Mouse (Mus musculus) hindbrain, postnatal 0 days (tissue): ENCODE results near the gene Gm10428. TPM values are rescaled to one million over a fixed set of nuclear protein-coding genes. Genes with fewer than 3 reads are reported as not detected.
A peak's percentile ranks its signal among the peaks of the same experiment; 100 is the strongest.

Experiments
- ATAC-seq: fragments of 200-750 bp; cut with Nextera tagmentation; 2 replicates; pipeline ENCODE4 v1.8.0; 2017; ENCODE audit warnings: mild to moderate bottlenecking, moderate TSS enrichment, moderate library complexity
- DNase-seq: peaks from one replicate; pipeline ENCODE4 v3.0.0-alpha.2; 2015; ENCODE audit warnings: low spot score
- H3K27ac ChIP-seq: fragments of 300-500 bp; sonication (generic); 2 replicates; pipeline ENCODE4 v1.5.1; 2014; ENCODE audit warnings: mild to moderate bottlenecking
- H3K27me3 ChIP-seq: fragments of 300-500 bp; sonication (generic); 2 replicates; pipeline ENCODE4 v1.6.1; 2014; ENCODE audit warnings: low read length, mixed read lengths; ENCODE audit not compliant: insufficient read depth
- H3K36me3 ChIP-seq: fragments of 300-500 bp; sonication (generic); 2 replicates; pipeline ENCODE4 v1.6.1; 2014; ENCODE audit warnings: low read length, mixed read lengths; ENCODE audit not compliant: insufficient read depth
- H3K4me1 ChIP-seq: fragments of 300-500 bp; sonication (generic); 2 replicates; pipeline ENCODE4 v1.6.1; 2014; ENCODE audit warnings: antibody characterized with exemption, low read length, mixed read lengths; ENCODE audit not compliant: insufficient read depth
- H3K4me2 ChIP-seq: fragments of 300-500 bp; sonication (generic); 2 replicates; pipeline ENCODE4 v1.6.1; 2014; ENCODE audit warnings: low read depth, mild to moderate bottlenecking, low read length, moderate library complexity, mixed read lengths
- H3K4me3 ChIP-seq: fragments of 300-500 bp; sonication (generic); 2 replicates; pipeline ENCODE4 v1.5.1; 2014; ENCODE audit warnings: low read length
- H3K9ac ChIP-seq: fragments of 300-500 bp; sonication (generic); replicated peaks from 2 replicates; pipeline ENCODE4 v1.6.1; 2014; ENCODE audit warnings: mild to moderate bottlenecking, low read length, moderate library complexity, mixed read lengths
- H3K9me3 ChIP-seq: fragments of 300-500 bp; sonication (generic); 2 replicates; pipeline ENCODE4 v1.6.1; 2016; ENCODE audit warnings: low read length, mixed read lengths
- CTCF ChIP-seq: IDR thresholded peaks from 2 replicates; pipeline ENCODE4 v1.5.1; 2016; ENCODE audit warnings: antibody characterized with exemption, control low read depth, low read depth
- WGBS: fragments of 180-500 bp; shearing (Covaris S2); extraction: QIAGEN DNeasy Blood & Tissue Kit; methylation state at CpG from one replicate; pipeline ENCODE4 v1.1.7; 2014; 5-methylcytosine and 5-hydroxymethylcytosine counted together
- polyA plus RNA-seq: library from polyadenylated mRNA; unstranded; fragments of >200 nt; fragmentation: Nextera tagmentation; extraction: Ambion mirVana; gene quantifications from 2 replicates; pipeline ENCODE4 v1.2.1, GENCODE M21; 2015
- total RNA-seq: library from RNA; depleted of rRNA; stranded (reverse); fragments of >200 nt; gene quantifications from 2 replicates; pipeline ENCODE4 v1.2.3, GENCODE M21; 2014

Gene Gm10428
- total and polyA plus RNA-seq, 2 experiments from 2014 or later = not detected

GRCm38 (mm10) chr11:62752191-62752590 lies 709 bp upstream of the Gm10428 start:
- H3K9ac ChIP-seq = no peak overlapping the region
- WGBS = 78% methylated on average over 11 of the region's 11 CpGs
- H3K36me3 ChIP-seq = no peaks in the 10 kb centered on the region
- no peak overlapping the region for H3K4me2 ChIP-seq
- DNase-seq (no peak), ATAC-seq (no peak)
- H3K4me1 ChIP-seq = no peaks in the 10 kb centered on the region
- no peak overlapping the region for H3K4me3 ChIP-seq
- H3K27me3 ChIP-seq = no peaks in the 10 kb centered on the region
- no peak overlapping the region for H3K27ac ChIP-seq
- H3K9me3 ChIP-seq = no peaks in the 10 kb centered on the region
- no peak for TF ChIP-seq CTCF

DNA sequence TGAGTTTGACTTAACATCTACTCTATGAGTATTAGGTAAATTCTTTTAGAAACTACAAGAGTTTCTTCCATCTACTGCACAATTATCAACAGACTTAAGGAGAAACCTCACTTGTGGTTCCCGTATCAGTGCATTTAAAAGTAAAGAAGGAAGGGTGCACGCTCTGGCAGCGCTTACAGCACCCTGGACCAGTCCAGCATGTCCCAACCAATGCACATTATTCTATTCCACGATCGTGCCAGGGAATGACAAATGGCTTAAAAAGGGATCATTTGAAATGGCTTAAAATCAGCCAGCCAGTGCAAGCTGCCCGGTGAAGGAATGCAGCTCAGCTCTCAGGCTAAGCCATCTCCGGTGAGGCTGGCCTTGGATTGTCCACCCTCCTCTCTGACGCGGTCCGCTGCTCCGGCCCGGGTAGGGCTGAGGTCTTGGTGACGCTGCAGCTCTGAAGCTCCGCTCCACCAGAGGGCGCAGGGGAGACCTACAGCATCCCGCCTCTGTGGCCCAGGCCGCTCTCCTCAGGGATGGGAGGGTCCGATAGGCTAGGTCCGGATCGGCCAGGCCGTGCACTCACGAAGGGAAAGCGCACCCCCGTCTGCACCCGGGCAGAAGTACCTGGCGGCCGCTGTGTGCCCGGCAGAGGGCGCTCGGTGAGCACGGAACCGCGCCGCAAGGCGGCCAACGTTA lies 3.7 kb downstream of the Gm10428 start:
- ATAC-seq = peak; percentile 98
- H3K4me2 ChIP-seq = peak overlapping the region; percentile 58
- DNase-seq = peak; percentile 96
- no peaks in the 10 kb centered on the region for H3K4me1 ChIP-seq
- no peak overlapping the region; the same call in 1 of the 2 replicates for H3K27ac ChIP-seq
- TF ChIP-seq CTCF = peak; percentile 98
- no peaks in the 10 kb centered on the region for H3K36me3 ChIP-seq
- H3K9me3 ChIP-seq = no peaks in the 10 kb centered on the region
- WGBS = 6% methylated on average over 36 of the region's 36 CpGs
- H3K9ac ChIP-seq = peak overlapping the region; percentile 39
- H3K4me3 ChIP-seq = peak overlapping the region; percentile 32
- H3K27me3 ChIP-seq = no peaks in the 10 kb centered on the region

DNA sequence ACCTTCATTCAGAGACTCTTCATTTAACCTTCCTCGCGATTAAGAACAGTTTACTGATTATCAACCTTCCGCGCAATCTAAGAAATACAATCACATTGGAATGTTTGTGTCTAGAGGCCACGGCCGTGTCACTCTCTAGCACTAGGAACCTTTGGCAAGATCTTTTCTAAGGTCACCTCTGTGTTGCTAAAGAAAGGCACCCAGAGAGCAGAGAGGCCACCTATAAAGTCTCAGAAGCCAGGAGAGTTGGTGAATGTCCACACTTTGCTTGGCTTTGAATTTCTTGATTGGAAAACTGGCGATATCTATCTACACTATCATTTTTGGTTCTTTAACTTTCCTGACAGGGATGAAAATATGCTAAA lies 4.2 kb downstream of the Gm10428 start:
- H3K36me3 ChIP-seq = no peaks in the 10 kb centered on the region
- H3K27ac ChIP-seq = no peak overlapping the region; the same call in 1 of the 2 replicates
- TF ChIP-seq CTCF = no peak
- no peaks in the 10 kb centered on the region for H3K4me1 ChIP-seq
- H3K4me2 ChIP-seq = peak overlapping the region; percentile 58
- H3K9ac ChIP-seq = peak overlapping the region; percentile 39; the same call in 1 of the 2 replicates
- H3K4me3 ChIP-seq = peak overlapping the region; percentile 32
- DNase-seq = no peak
- WGBS = 10% methylated on average over 7 of the region's 7 CpGs
- no peaks in the 10 kb centered on the region for H3K27me3 ChIP-seq
- no peaks in the 10 kb centered on the region for H3K9me3 ChIP-seq
- ATAC-seq = no peak

GRCm38 (mm10) chr11:62757906-62758305 lies 5.0 kb downstream of the Gm10428 start:
- Histone ChIP-seq H3K4me2 (no peak overlapping the region), H3K4me1 (no peaks in the 10 kb centered on the region), H3K9me3 (no peaks in the 10 kb centered on the region), H3K4me3 (no peak overlapping the region), H3K36me3 (no peaks in the 10 kb centered on the region), H3K9ac (no peak overlapping the region), H3K27ac (no peak overlapping the region), H3K27me3 (no peaks in the 10 kb centered on the region)
- DNase-seq = no peak
- no peak for ATAC-seq
- TF ChIP-seq CTCF = no peak
- WGBS = 81% methylated on average over 6 of the region's 6 CpGs

DNA sequence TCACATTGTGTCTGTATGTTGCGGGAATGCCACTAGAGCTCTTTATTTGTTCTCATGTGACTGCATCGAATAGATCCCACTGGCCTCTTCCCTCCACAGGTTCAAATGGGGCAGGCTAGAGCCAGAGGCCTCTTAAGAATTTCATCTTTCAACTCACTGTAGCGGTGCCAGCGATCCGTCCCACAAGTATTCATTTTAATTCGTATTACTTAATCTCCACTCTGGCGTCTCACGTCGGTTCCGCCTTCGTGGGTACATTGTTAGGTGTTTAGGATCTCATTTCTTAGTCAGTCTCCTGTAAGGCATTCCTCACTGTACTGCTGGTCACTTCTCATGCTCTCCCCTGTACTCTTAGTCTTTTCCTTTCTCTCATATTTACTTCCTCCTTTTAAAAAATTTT lies 5.6 kb downstream of the Gm10428 start:
- Histone ChIP-seq H3K27ac (no peak overlapping the region), H3K9ac (no peak overlapping the region), H3K4me3 (no peak overlapping the region), H3K27me3 (no peaks in the 10 kb centered on the region), H3K4me1 (no peaks in the 10 kb centered on the region), H3K9me3 (no peaks in the 10 kb centered on the region), H3K4me2 (no peak overlapping the region), H3K36me3 (no peaks in the 10 kb centered on the region)
- ATAC-seq (no peak), DNase-seq (no peak)
- 82% methylated on average over 11 of the region's 11 CpGs for WGBS
- TF ChIP-seq CTCF = no peak

- Histone ChIP-seq H3K27me3 (no peaks in the 10 kb centered on the region), H3K27ac (no peak overlapping the region), H3K9me3 (no peaks in the 10 kb centered on the region), H3K4me2 (no peak overlapping the region), H3K4me3 (no peak overlapping the region), H3K9ac (no peak overlapping the region), H3K4me1 (no peaks in the 10 kb centered on the region), H3K36me3 (no peaks in the 10 kb centered on the region)
- ATAC-seq (no peak), DNase-seq (no peak)
- no peak for TF ChIP-seq CTCF
- 80% methylated on average over 9 of the region's 9 CpGs for WGBS
Measured at GRCm38 (mm10) chr11:62760755-62761457, 8.0 kb downstream of the Gm10428 start.

- H3K9me3 ChIP-seq = peaks cover 39% of the 10 kb centered on the region
- no peak overlapping the region for H3K4me3 ChIP-seq
- ATAC-seq (no peak), DNase-seq (no peak)
- H3K4me1 ChIP-seq = no peaks in the 10 kb centered on the region
- no peak overlapping the region for H3K9ac ChIP-seq
- peaks cover 30% of the 10 kb centered on the region for H3K36me3 ChIP-seq
- no peak for TF ChIP-seq CTCF
- H3K4me2 ChIP-seq = no peak overlapping the region
- no peak overlapping the region for H3K27ac ChIP-seq
- H3K27me3 ChIP-seq = no peaks in the 10 kb centered on the region
- WGBS = 95% methylated on average over 7 of the region's 7 CpGs
Measured at GRCm38 (mm10) chr11:62776510-62776909, 23.6 kb downstream of the Gm10428 start.
